Mouse (Mus musculus): ENCODE measurements around the gene Tbl1x.
A peak's percentile ranks its signal among the peaks of the same experiment; 100 is the strongest.

Gene Tbl1x

DNA sequence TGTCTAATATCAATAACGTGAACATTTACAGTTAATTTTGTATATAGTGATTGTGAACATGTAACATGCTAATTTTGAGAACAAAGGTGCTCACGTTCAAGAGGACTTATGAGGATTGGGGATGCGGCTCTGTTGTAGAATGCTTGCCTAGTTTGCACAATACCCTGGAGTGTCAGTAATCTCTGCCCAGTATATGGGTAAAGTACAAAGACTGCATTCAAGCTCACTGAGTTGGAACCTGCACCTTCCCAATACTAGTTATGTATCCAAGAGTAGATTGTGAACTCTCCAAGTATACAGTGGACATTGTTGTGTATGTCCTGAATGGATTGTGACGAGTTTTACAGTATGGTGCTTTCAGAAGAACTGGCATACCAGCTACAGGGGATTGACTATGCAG is 33.7 kb downstream of the Tbl1x start:
- no peak for DNase-seq (ENCODE audit: low spot score)

DNA sequence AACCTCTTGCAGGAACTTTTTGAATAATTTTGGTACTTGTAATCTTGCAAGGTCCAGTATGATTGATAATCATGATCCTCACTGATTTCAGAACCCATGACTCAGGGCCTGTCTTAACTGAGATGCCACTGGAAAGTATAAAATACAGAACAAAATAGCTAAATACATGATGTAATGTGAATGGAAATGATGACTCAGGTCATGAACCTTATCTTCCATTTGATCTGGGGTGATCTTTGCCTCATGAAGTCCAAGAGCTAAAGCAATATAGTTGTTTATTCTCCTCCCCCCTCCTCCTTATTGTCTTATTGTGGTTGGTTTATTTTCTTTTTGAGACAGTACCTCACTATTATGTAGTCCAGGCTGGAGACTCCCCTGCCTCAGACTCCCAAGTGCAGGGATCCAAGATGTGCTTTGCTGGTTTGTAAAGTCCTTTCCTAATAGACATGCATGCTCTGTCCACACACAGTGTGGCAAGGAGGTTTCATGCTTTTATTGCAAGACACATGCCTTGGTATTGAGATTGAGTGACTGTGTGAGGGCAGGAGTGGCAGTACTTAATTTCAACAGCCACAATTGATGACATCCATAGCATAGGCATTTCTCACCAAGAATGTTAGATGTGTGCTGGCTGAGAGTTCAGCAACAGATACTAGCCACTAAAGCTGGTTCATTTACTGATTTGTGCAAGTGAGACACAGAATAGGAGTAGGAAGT is 34.7 kb downstream of the Tbl1x start:
- DNase-seq (ENCODE audit: low spot score) = no peak

DNA sequence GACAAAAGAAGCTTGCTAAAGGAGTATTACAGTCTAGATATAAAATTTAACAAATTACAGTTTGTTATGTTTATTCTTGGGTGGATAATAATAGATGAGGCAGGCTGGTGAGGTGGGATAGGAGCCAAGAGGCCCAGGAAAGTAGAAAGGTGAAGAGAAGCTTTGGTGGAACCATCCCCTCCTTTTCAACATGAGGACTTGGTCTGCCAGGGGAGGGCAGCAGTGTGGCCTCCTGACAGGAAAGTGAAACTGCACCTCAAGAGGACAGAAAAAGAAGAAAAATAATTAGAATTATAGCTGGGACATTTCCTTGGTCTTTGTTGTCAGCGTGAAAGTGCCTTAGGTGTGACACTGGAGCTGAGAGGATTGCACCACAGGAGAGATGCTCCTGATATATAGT is 35.6 kb downstream of the Tbl1x start:
- no peak for DNase-seq (ENCODE audit: low spot score)

DNA sequence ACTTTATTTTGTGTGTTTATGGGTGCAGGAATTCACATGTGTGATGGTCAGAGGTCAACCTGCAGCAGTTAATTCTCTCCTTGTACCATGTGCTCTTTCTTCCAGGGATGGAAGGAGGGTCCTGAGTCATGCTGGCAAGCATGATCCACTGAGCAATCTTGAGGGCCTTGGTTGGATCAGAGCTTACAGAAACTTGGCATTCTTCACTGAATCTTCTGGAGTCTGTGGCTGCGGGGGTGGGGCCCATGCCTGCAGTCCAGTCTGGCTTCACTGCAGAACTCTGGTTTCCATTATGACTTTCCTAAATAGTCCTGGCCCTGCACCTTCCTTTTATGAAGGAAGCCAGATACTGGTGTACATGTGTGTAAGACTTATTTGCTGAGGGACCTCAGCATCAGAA is 38.1 kb downstream of the Tbl1x start:
- DNase-seq (ENCODE audit: low spot score) = peak; percentile 37

DNA sequence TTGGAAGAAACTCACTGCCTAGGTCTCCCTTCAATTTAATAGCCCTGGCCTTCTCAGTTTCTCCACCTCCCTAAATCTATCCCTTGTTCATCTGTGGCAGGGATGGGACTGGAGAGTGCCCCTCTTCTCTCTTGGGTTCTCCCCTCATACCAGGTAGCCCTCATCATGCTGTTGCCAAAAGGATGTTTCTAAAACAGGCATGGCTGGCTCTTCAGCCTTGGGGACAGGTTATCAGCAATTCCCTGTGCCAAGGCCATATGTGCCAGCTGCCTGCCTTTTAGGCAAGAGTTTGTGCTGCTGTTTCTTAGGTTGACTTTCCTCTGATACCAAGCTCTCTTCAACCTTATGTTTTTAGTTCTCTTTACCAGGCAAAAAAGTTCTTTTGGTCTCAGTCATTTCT is 39.6 kb downstream of the Tbl1x start:
- DNase-seq (ENCODE audit: low spot score) = no peak

DNA sequence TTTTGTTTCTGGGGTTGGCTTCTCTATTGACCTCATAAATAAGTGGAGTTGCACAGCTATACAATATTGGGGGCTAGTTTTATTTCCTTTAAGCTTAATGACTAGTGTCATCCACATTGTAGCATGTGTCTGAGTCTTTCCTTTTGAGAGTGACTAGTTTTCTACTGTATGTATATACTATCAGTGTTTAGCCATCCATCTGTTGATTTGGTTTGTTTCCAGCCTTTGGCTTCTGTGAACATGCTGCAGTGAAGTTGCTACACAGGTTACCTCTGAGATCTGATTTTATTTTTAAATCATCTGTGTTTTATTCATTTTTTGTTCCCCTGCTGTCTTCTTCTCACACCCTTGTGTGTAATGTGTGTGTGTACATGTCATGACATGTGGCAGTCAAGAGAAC is 40.5 kb downstream of the Tbl1x start:
- DNase-seq (ENCODE audit: low spot score) = no peak

DNA sequence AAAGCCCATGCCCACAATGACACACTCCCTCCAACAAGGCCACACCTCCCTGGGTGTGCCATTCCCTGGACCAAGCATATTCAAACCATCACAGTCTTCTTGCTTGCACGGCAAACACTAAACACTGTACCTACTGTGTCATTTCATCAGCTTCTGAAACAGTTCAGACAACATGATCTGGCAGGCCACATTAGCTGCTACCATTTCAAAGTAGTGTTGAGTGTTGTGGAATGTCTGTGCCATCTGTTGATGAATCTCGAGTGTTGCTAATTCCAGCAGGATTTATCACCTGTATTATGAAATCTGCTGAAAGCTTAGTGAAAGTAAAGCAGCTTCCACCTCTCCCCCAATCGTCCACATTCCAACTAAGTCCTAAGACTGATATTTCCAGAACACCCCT is 41.3 kb downstream of the Tbl1x start:
- no peak for DNase-seq (ENCODE audit: low spot score)

DNA sequence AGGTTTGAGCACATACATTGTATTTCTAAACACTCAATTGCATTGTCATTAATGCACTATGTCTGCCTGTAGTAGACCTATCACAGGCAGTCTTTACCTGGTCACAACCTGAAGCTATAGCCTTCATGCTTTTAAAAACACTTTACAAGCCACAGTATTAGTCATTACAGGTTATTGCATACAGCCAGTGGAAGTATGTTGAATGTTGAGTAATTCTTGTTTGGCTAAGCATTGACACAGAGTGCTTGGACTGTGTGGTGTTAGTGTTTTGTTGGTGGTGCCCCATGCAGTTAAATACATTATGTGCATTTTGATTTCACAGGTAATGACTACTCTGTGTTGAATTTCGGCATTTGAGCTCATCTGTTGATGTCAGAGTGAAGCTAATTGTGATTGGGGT is 45.2 kb downstream of the Tbl1x start:
- DNase-seq (ENCODE audit: low spot score) = no peak

DNA sequence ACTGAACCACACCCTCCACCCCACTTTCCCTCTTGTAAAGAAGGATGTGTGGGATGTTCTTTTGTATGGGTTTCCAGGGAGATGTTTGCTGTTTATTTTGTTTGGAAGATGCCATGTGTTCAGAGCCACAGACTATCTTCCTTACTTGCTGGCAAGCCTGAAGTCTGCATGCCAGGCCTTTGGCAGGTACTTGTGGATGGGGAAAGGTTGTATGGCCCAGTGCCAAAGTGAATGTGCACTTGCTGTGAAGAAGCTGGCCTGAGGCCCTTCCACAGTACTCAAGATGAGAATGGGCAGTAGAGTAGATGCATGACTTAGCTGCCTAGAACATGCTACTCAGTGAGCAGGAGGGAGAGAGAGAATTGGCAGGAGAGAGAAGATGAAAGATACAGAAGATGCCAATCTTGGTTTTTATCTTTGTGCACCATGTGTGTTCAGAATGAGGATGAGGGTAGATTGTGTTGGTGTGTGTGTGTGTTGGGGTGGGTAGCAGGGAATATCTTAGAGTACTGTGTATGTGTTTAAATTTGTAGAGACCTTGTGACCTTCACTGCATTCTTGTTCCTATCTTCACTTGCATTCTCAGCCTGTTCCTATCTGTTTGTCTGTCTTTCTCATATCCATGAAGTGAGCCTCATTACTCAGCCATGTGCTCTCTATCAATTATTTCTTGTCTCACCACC is 48.5 kb downstream of the Tbl1x start:
- DNase-seq (ENCODE audit: low spot score) = no peak

DNA sequence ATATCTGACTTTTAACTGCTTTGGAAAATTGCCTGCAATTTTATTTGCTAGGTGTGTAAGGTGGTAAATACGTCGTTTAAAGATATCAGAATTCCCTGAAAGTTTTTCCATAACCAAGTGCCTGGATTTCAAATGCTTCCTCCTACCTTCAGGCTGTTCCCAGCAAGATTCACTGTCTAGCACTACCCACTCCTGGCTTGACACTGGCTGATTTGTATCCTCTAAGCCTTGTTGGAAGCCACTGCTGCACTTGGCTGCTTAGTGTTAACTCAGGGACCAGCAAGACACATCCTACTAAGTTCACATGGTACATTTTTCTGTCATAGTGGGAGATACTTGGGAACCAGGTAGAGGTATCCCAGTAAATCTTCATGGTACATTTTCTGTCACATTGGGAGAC is 52.8 kb downstream of the Tbl1x start:
- DNase-seq (ENCODE audit: low spot score) = no peak

DNA sequence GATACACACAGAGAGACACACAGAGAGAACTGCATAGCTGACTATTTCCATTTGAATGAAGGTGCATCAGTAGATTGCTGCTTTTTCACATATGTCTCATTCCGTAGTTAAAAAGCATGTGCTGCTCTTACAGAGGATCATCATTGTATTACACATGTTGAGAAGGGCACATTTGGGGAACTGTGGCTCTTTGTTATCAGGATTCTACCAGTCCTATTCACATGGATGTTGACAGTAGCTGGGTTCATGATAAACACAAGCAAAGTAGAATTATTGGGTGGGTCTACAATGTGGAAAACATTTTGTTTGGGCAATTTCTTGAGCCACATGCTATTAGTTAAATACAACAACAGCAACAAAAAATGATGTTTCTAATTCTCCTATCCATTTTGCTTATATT is 55.9 kb downstream of the Tbl1x start:
- no peak for DNase-seq (ENCODE audit: low spot score)

DNA sequence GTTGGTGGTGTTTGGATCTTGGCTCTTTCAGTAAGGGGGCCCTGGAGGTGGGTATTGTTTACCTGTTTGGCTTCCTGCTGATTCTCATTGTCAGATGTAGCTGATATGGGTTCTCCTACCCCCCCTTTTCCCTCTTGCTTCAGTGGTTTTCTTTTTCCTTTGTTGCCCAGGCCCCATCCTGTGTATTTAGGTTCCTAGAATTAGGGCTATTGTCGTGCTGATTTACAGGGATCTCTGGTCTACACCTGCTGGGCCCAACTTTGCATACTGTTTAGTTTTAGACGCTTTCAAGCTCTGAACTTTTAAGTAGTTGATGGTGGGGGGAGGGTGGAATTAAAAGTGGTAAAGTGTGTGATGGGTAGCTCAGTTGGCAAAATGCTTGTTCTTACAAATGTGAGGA is 57.2 kb downstream of the Tbl1x start:
- no peak for DNase-seq (ENCODE audit: low spot score)

DNA sequence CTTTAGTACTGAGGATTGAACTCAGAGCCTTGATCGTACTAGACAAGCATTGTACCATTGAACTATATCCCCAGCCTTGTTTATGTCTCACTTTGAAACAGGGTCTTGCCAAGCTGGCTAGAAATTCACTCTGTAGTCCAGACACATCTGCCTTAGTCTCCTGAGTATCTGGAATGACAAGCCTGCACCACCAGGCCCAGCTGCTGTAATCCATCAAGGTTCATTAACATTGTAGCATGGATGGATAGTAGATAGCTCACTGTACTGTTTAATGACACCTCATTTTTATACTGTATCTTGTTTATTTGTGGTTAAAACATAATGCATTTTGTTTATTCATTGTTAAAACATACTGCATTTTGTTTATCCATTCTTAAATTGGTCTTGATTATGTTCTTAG is 62.9 kb downstream of the Tbl1x start:
- DNase-seq (ENCODE audit: low spot score) = no peak

DNA sequence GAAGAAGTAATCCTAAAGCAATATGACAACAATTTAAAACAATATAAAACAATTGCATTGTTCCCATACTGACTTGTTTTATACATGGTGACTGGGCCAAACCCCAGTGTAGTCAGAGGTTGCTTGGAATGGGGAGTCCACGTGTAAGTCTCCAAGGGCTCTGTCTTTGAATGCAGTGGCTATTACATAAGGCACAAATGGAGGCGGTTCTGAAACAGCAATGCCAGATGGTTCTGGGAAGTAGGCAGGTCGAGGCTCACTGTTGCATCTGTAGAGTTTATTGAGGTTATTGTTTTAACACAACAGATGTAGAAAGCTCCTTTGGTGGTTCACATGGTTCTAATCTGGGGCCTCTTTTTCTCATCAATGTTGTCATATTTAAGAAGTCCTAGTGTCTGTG is 66.3 kb downstream of the Tbl1x start:
- no peak for DNase-seq (ENCODE audit: low spot score)

DNA sequence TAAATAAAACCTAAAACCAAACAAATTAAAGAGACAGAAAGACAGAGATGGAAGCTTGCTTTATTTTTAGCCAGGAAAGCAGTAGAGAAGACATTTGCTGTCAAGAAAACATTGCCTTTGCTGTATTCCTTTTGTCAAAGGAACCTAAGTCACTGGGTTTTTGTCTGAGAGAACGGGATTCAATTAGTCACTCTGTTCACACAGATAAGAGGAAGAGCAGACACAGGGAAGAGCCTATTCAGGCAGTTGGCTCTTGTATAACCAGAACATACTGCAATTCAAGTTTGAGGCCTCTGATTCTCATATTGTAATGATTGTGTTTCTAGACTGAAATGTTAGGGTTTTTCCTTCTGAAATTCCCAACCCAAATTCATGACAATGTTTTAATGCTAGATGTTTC is 67.4 kb downstream of the Tbl1x start:
- no peak for DNase-seq (ENCODE audit: low spot score)

DNA sequence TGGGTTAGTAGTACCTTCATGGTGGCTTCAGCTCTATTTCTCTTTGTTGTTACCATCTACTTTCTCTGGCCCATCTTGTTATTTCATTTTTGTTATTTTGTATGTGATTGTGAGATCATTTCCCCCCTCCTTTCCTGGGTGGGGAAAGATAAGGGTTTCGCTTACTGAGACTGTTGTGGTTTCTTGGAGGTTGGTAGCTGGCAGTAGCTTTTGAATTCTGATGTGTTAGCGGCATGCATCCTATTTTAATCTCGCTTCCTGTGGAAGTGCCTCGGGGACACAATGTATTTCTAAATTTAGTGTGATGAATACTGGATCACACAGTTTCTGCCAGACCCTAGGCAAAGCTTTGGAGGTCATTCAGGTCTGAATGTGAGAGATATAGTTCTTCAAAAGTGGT is 69.2 kb downstream of the Tbl1x start:
- DNase-seq (ENCODE audit: low spot score) = no peak

DNA sequence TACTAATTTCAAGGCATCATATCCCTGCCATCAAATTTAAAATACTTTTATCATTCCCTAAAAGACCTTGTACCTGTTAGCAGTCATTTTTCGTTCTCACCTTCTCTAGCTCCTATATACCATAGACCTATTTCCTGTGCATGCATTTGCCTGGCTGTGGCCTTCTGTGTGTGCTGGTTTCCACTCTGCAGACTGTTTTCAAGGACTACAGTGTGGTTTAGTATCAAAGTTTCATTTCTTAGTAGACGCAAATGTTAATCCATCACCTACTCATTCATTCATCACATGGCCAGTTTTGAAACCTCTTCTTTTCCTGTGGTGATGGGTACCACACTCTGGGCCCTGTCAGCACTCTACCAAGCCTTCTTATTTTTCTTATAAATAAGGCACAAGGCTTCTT is 75.2 kb downstream of the Tbl1x start:
- DNase-seq (ENCODE audit: low spot score) = no peak

DNA sequence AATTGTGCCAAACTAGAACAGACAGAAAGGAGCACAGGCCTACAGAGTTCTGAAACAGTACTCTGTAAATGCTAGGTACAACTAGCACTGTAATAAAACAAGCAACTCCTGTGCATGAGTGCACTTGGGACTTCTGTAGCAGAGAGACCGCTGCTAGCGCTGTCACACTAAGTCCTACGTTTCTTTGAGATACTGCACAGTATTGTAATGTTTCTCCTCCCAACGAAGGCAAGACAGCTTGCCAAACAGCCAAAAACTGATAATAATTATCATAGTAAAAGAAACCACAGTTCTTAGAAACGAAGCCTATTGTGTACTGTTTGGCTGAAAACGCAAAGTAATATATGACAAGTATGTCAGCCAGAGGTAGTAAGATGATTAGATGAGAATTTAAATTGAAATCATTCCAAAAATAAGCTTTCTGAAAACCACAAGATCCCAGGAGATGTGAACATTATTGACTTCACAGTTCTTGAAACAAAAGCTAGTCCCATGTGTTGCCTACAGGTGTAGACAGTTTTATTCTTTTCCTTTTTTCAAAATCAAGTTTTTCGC is 83.9 kb downstream of the Tbl1x start:
- no peak for DNase-seq (ENCODE audit: low spot score)

DNA sequence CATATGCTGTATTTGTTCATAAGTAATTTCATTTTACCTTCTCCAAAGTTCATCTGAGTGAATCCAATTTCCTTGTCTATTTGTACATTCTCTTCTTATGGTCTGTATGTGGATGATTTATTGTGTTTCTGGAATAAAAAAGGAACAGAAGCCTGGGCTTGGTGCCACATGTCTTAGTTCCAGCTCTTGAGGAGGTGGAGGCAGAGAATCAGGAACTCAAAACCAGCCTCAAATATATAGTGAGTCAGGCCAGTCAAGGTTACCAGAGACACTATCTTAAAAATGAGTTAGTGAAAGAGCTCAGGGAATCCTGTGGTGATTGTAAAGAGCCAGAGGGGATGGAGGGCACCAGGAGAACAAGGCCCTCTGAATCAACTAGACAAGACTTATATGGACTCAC is 86.9 kb downstream of the Tbl1x start:
- no peak for DNase-seq (ENCODE audit: low spot score)

DNA sequence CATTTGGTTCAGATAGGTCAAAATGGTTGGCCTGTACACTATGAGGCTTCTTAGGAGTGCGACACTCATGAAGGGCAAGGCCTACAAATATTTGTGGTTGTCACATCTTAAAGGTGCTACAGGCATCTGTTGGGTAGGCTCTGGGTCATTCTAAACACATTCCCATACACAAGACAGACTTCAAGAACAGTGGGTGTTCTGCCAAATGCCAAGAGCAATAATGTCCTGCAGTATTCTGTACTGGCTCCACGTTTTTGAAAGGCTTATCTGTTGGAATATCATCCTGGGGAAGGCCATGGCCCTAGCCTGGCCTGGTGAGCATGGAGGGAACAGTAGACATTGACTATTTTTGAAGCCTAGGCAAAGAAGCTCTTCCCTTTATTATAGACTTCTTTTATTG is 87.9 kb downstream of the Tbl1x start:
- DNase-seq (ENCODE audit: low spot score) = no peak

DNA sequence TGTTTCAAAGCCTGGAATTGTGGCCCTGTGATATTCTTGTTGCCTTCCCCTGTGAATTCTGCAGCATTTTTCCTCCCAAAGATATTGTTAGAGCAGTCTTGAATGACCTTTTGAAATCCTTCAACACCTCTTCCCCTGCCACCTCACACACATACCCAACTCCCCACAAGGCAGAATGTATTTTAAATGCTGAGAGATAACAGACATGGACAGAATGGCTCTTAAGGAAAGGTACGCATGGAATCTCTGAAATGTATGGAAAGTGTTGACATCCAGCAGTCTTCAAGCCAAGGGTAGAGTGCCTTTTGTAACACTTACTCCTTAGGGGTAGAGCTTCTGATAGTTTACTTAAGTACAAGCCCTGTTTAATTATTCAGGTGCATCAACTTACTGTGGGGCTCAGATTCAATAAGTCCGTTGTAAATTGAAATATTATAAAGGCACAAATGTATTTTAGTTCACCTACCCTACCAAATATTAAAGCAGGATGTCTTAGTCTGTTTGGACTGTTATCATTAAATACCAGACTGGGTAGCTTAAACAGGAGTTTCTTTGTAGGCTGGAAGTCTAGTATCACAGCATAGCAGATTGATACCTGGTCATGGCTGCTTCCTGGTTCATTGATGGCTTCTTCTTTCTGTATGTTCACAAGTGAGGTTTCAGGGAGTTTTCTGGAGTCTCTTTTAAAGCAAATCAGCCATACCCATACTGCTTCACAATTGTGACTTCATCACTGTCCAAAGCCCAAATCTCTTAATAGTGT is 92.9 kb downstream of the Tbl1x start:
- no peak for DNase-seq (ENCODE audit: low spot score)

DNA sequence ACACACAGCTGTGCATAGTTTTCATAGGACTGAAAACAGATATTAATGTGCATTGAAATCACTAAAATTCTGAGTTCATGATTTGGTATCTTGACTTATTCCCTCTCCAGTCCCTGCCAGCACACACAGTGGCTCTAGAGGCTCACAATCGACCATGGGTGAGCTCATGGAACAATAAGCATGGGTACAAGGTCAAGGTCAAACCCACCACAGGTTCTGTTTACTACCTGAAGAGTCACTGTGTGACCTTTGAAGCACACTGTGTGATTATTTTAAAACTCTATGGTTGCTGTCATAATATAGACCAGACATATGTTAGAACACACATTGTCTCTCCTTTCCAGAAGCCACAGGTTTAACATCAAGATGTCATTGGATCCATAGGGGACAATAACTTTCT is 96.7 kb downstream of the Tbl1x start:
- no peak for DNase-seq (ENCODE audit: low spot score)

Data from ovary, adult 18-20 months (tissue).